Mouse (Mus musculus) ES-Bruce4 (cell line): ENCODE results near the gene Arl4d.
"Not testable (repeated sequence)": the region's sequence is repeated elsewhere in the genome, so short reads cannot be mapped to it uniquely, and the experiment has no call there.

Experiments used
- CTCF ChIP-seq: IDR thresholded peaks from one replicate; pipeline ENCODE4 v1.8.1; 2011; ENCODE audit warnings: low read depth, low read length
- EP300 ChIP-seq: IDR thresholded peaks from 2 replicates; pipeline ENCODE4 v1.6.1; 2011; ENCODE audit warnings: low read depth, low read length; ENCODE audit not compliant: insufficient read depth
- POLR2A ChIP-seq: IDR thresholded peaks from one replicate; pipeline ENCODE4 v1.8.1; 2011; ENCODE audit warnings: low read length; ENCODE audit not compliant: insufficient read depth

DNA sequence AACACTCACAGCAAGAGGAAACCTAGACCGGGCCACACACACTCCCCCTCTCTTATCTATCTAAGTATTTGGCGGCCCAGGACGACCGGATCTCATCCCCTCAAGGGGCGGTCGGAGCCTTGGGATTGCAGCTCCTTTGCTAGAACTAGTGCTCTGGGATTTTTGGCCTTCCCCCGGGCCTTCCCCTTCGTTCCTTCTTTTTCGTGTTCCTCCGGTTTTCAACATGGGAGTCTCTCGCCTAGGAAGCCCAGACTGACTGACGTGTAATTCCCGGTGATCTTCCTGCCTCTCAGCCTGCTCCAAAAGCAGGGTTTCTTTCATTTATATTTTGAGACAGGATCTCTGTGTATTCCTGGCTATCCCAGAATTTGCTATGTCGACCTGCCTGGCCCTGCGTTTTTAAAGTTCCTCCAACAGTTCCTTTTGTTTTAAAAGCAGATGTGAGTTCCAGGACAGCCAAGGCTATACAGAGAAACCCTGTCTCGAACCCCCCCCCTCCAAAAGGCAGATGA, 19.0 kb upstream of the Arl4d start:
- not testable (repeated sequence) for TF ChIP-seq CTCF, POLR2A, EP300
